Mouse (Mus musculus) intestine, embryonic 15.5 days (tissue): Measurements from ENCODE around the gene Cntnap1. TPM values are rescaled to one million over a fixed set of nuclear protein-coding genes. Genes with fewer than 3 reads are reported as not detected.

Source experiments
- ATAC-seq: fragments of 200-750 bp; cut with Nextera tagmentation; 2 replicates; pipeline ENCODE4 v1.8.0; 2017; ENCODE audit warnings: moderate TSS enrichment, moderate library complexity
- H3K27ac ChIP-seq: fragments of 300-500 bp; sonication (generic); 2 replicates; pipeline ENCODE4 v1.5.1; 2015; ENCODE audit warnings: mild to moderate bottlenecking, inconsistent platforms
- H3K27me3 ChIP-seq: fragments of 300-500 bp; sonication (generic); replicated peaks from 2 replicates; pipeline ENCODE4 v1.6.1; 2015; ENCODE audit warnings: inconsistent platforms
- H3K36me3 ChIP-seq: fragments of 300-500 bp; sonication (generic); 2 replicates; pipeline ENCODE4 v1.6.1; 2015; ENCODE audit warnings: inconsistent platforms
- H3K4me1 ChIP-seq: fragments of 300-500 bp; sonication (generic); replicated peaks from 2 replicates; pipeline ENCODE4 v1.6.1; 2015; ENCODE audit warnings: inconsistent platforms
- H3K4me2 ChIP-seq: fragments of 300-500 bp; sonication (generic); replicated peaks from 2 replicates; pipeline ENCODE4 v1.6.1; 2015; ENCODE audit warnings: mild to moderate bottlenecking, inconsistent platforms
- H3K4me3 ChIP-seq: fragments of 300-500 bp; sonication (generic); replicated peaks from 2 replicates; pipeline ENCODE4 v1.5.1; 2015; ENCODE audit warnings: inconsistent platforms
- H3K9ac ChIP-seq: fragments of 300-500 bp; sonication (generic); 2 replicates; pipeline ENCODE4 v1.6.1; 2015; ENCODE audit warnings: inconsistent platforms
- H3K9me3 ChIP-seq: fragments of 300-500 bp; sonication (generic); 2 replicates; pipeline ENCODE4 v1.6.1; 2016; ENCODE audit warnings: inconsistent platforms
- WGBS: fragments of 180-500 bp; shearing (Covaris S2); methylation state at CpG from one replicate; pipeline ENCODE4 v1.1.7; 2015; 5-methylcytosine and 5-hydroxymethylcytosine counted together
- polyA plus RNA-seq: library from polyadenylated mRNA; unstranded; fragments of >200 nt; fragmentation: Nextera tagmentation; extraction: Ambion mirVana; gene quantifications from 2 replicates; pipeline ENCODE4 v1.2.1, GENCODE M21; 2015

The Cntnap1 gene
- polyA plus RNA-seq, 1 experiment from 2014 or later: 0.82 TPM

- peaks cover 43% of the 10 kb centered on the region for H3K4me1 ChIP-seq
- no peak overlapping the region for H3K4me3 ChIP-seq
- H3K36me3 ChIP-seq: peaks cover 29% of the 10 kb centered on the region
- no peak overlapping the region for H3K9ac ChIP-seq
- no peak overlapping the region for H3K27ac ChIP-seq
- ATAC-seq: no peak
- WGBS: 75% methylated on average over 19 of the region's 19 CpGs
- peaks cover 13% of the 10 kb centered on the region for H3K27me3 ChIP-seq
- no peak overlapping the region for H3K4me2 ChIP-seq
- H3K9me3 ChIP-seq: no peaks in the 10 kb centered on the region
Measured at GRCm38 (mm10) chr11:101167211-101167962, 2.9 kb upstream of the Cntnap1 start.

GRCm38 (mm10) chr11:101167963-101168300 lies 2.4 kb upstream of the Cntnap1 start:
- Histone ChIP-seq H3K27me3 (peaks cover 13% of the 10 kb centered on the region), H3K9ac (no peak overlapping the region), H3K27ac (no peak overlapping the region), H3K9me3 (no peaks in the 10 kb centered on the region), H3K4me2 (no peak overlapping the region), H3K4me3 (no peak overlapping the region), H3K4me1 (peaks cover 43% of the 10 kb centered on the region), H3K36me3 (peaks cover 29% of the 10 kb centered on the region)
- no peak for ATAC-seq
- 74% methylated on average over 8 of the region's 8 CpGs for WGBS

- no peaks in the 10 kb centered on the region for H3K9me3 ChIP-seq
- peaks cover 28% of the 10 kb centered on the region for H3K36me3 ChIP-seq
- no peak overlapping the region for H3K9ac ChIP-seq
- peak overlapping the region; percentile 69; the same call in 1 of the 2 replicates for H3K4me3 ChIP-seq
- peaks cover 44% of the 10 kb centered on the region for H3K4me1 ChIP-seq
- H3K27ac ChIP-seq: no peak overlapping the region
- peaks cover 13% of the 10 kb centered on the region for H3K27me3 ChIP-seq
- H3K4me2 ChIP-seq: peak overlapping the region; percentile 93
- WGBS: 71% methylated on average over 18 of the region's 18 CpGs
- no peak for ATAC-seq
Measured at GRCm38 (mm10) chr11:101168301-101168980, 1.9 kb upstream of the Cntnap1 start.

- H3K4me3 ChIP-seq: peak overlapping the region; percentile 69
- peak overlapping the region; percentile 72 for H3K9ac ChIP-seq
- H3K27me3 ChIP-seq: peaks cover 11% of the 10 kb centered on the region
- peak overlapping the region; percentile 93 for H3K4me2 ChIP-seq
- ATAC-seq: no peak
- no peaks in the 10 kb centered on the region for H3K9me3 ChIP-seq
- peaks cover 45% of the 10 kb centered on the region for H3K4me1 ChIP-seq
- no peak overlapping the region for H3K27ac ChIP-seq
- WGBS: 18% methylated on average over 17 of the region's 17 CpGs
- peaks cover 19% of the 10 kb centered on the region for H3K36me3 ChIP-seq
Measured at GRCm38 (mm10) chr11:101169301-101170107, 819 bp upstream of the Cntnap1 start.

GRCm38 (mm10) chr11:101170811-101171610 lies 688 bp downstream of the Cntnap1 start, which contains the start of gene Plekhh3:
Plekhh3 (minus strand) TSS chr11:101171351.
- WGBS: under 1% methylated on average over 49 of the region's 50 CpGs
- Histone ChIP-seq H3K4me3 (peak within 1 kb of the TSS; percentile 69), H3K4me1 (peaks cover 52% of the 10 kb centered on the region), H3K9me3 (no peaks in the 10 kb centered on the region), H3K36me3 (peaks cover 17% of the 10 kb centered on the region), H3K27ac (peak within 1 kb of the TSS; percentile 94), H3K27me3 (peaks cover 12% of the 10 kb centered on the region), H3K9ac (peak within 1 kb of the TSS; percentile 72), H3K4me2 (peak within 1 kb of the TSS; percentile 93)
- peak; percentile 95 for ATAC-seq

GRCm38 (mm10) chr11:101171721-101172433 lies 1.6 kb downstream of the Cntnap1 start:
- Histone ChIP-seq H3K9ac (peak overlapping the region; percentile 60), H3K27ac (peak overlapping the region; percentile 94), H3K36me3 (peaks cover 11% of the 10 kb centered on the region), H3K9me3 (no peaks in the 10 kb centered on the region), H3K4me1 (peaks cover 61% of the 10 kb centered on the region), H3K4me3 (peak overlapping the region; percentile 61), H3K27me3 (peaks cover 9% of the 10 kb centered on the region), H3K4me2 (peak overlapping the region; percentile 85)
- under 1% methylated on average over 31 of the region's 31 CpGs for WGBS
- ATAC-seq: peak; percentile 70

GRCm38 (mm10) chr11:101172434-101172815 lies 2.1 kb downstream of the Cntnap1 start:
- peaks cover 66% of the 10 kb centered on the region for H3K4me1 ChIP-seq
- H3K36me3 ChIP-seq: peaks cover 8% of the 10 kb centered on the region
- peak overlapping the region; percentile 61 for H3K4me3 ChIP-seq
- peak overlapping the region; percentile 60 for H3K9ac ChIP-seq
- WGBS: 20% methylated on average over 5 of the region's 5 CpGs
- H3K27me3 ChIP-seq: peaks cover 14% of the 10 kb centered on the region
- peak overlapping the region; percentile 85 for H3K4me2 ChIP-seq
- no peak for ATAC-seq
- no peaks in the 10 kb centered on the region for H3K9me3 ChIP-seq
- peak overlapping the region; percentile 94 for H3K27ac ChIP-seq

GRCm38 (mm10) chr11:101173112-101173511 lies 2.8 kb downstream of the Cntnap1 start:
- H3K4me2 ChIP-seq: peak overlapping the region; percentile 89
- peak overlapping the region; percentile 33; the same call in 1 of the 2 replicates for H3K4me3 ChIP-seq
- H3K9me3 ChIP-seq: no peaks in the 10 kb centered on the region
- H3K36me3 ChIP-seq: peaks cover under 1% of the 10 kb centered on the region; the same call in 1 of the 2 replicates
- no peak for ATAC-seq
- peaks cover 18% of the 10 kb centered on the region for H3K27me3 ChIP-seq
- H3K9ac ChIP-seq: peak overlapping the region; percentile 51; the same call in 1 of the 2 replicates
- H3K27ac ChIP-seq: peak overlapping the region; percentile 85
- 16% methylated on average over 11 of the region's 11 CpGs for whole genome bisulfite sequencing
- peaks cover 66% of the 10 kb centered on the region for H3K4me1 ChIP-seq

- 2% methylated on average over 61 of the region's 61 CpGs for WGBS
- H3K9ac ChIP-seq: peak overlapping the region; percentile 51
Measured at GRCm38 (mm10) chr11:101173631-101174388, 3.5 kb downstream of the Cntnap1 start.

GRCm38 (mm10) chr11:101174389-101174745 lies 4.0 kb downstream of the Cntnap1 start:
- 39% methylated on average over 9 of the region's 9 CpGs for WGBS
- ATAC-seq: no peak

More at GRCm38 (mm10) chr11:101173631-101174388, 3.5 kb downstream of the Cntnap1 start:
- H3K9me3 ChIP-seq: no peaks in the 10 kb centered on the region
- peak; percentile 50 for ATAC-seq
- H3K36me3 ChIP-seq: no peaks in the 10 kb centered on the region
- H3K27me3 ChIP-seq: peaks cover 25% of the 10 kb centered on the region
- H3K27ac ChIP-seq: peak overlapping the region; percentile 85
- H3K4me1 ChIP-seq: peaks cover 60% of the 10 kb centered on the region
- H3K4me3 ChIP-seq: peak overlapping the region; percentile 33
- peak overlapping the region; percentile 89 for H3K4me2 ChIP-seq

More at GRCm38 (mm10) chr11:101174389-101174745, 4.0 kb downstream of the Cntnap1 start:
- no peaks in the 10 kb centered on the region for H3K9me3 ChIP-seq
- H3K36me3 ChIP-seq: no peaks in the 10 kb centered on the region
- H3K4me3 ChIP-seq: peak overlapping the region; percentile 33
- peak overlapping the region; percentile 51 for H3K9ac ChIP-seq
- H3K4me2 ChIP-seq: peak overlapping the region; percentile 89
- peaks cover 55% of the 10 kb centered on the region for H3K4me1 ChIP-seq
- 0 out of 2 replicates have a peak overlapping the region, but pooled peaks have one; percentile 85 for H3K27ac ChIP-seq
- H3K27me3 ChIP-seq: peaks cover 25% of the 10 kb centered on the region
